Mouse (Mus musculus) stomach, embryonic 15.5 days (tissue): ENCODE data around the gene Wdr62. TPM values are rescaled to one million over a fixed set of nuclear protein-coding genes. Genes with fewer than 3 reads are reported as not detected.

Source experiments
- ATAC-seq: fragments of 200-750 bp; cut with Nextera tagmentation; 2 replicates; pipeline ENCODE4 v1.8.0; 2017; ENCODE audit warnings: low read depth, moderate number of reproducible peaks, moderate TSS enrichment; ENCODE audit not compliant: insufficient read depth, low FRiP score
- H3K27ac ChIP-seq: fragments of 300-500 bp; sonication (generic); 2 replicates; pipeline ENCODE4 v1.5.1; 2015; ENCODE audit warnings: mild to moderate bottlenecking, inconsistent platforms
- H3K27me3 ChIP-seq: fragments of 300-500 bp; sonication (generic); replicated peaks from 2 replicates; pipeline ENCODE4 v1.6.1; 2015; ENCODE audit warnings: inconsistent platforms
- H3K36me3 ChIP-seq: fragments of 300-500 bp; sonication (generic); 2 replicates; pipeline ENCODE4 v1.6.1; 2015; ENCODE audit warnings: inconsistent platforms
- H3K4me1 ChIP-seq: fragments of 300-500 bp; sonication (generic); 2 replicates; pipeline ENCODE4 v1.6.1; 2015; ENCODE audit warnings: inconsistent platforms
- H3K4me2 ChIP-seq: fragments of 300-500 bp; sonication (generic); 2 replicates; pipeline ENCODE4 v1.6.1; 2015; ENCODE audit warnings: mild to moderate bottlenecking, inconsistent platforms
- H3K4me3 ChIP-seq: fragments of 300-500 bp; sonication (generic); replicated peaks from 2 replicates; pipeline ENCODE4 v1.5.1; 2015; ENCODE audit warnings: inconsistent platforms
- H3K9ac ChIP-seq: fragments of 300-500 bp; sonication (generic); 2 replicates; pipeline ENCODE4 v1.6.1; 2015; ENCODE audit warnings: inconsistent platforms
- H3K9me3 ChIP-seq: fragments of 300-500 bp; sonication (generic); 2 replicates; pipeline ENCODE4 v1.6.1; 2016; ENCODE audit warnings: inconsistent platforms
- WGBS: fragments of 180-500 bp; shearing (Covaris S2); methylation state at CpG from one replicate; pipeline ENCODE4 v1.1.7; 2015; 5-methylcytosine and 5-hydroxymethylcytosine counted together
- polyA plus RNA-seq: library from polyadenylated mRNA; unstranded; fragments of >200 nt; fragmentation: Nextera tagmentation; extraction: Ambion mirVana; gene quantifications from 2 replicates; pipeline ENCODE4 v1.2.1, GENCODE M21; 2015

Wdr62 gene
- polyA plus RNA-seq, 1 experiment from 2014 or later: 5.3 TPM

DNA sequence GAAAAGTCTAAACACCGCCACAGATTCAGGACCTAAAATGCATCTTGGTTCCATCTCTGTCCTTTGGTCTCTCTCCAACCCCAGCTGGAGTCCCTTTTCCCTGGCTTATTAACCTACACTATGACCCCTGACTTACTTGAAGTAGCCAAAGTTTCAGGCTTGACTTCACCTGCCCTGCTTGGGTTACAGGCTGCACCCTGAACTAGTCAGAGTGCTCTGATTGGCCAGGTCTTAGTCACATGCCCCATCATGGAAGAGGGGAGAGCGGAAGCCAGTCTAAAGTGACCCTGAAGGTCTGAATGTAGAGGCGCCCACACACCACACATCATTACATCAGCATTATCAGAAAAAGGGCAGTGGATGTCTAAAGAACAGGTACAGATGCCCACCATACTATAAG is 37.9 kb upstream of the Wdr62 start:
- ATAC-seq: no peak
- no peaks in the 10 kb centered on the region for H3K36me3 ChIP-seq
- no peak overlapping the region for H3K27ac ChIP-seq

DNA sequence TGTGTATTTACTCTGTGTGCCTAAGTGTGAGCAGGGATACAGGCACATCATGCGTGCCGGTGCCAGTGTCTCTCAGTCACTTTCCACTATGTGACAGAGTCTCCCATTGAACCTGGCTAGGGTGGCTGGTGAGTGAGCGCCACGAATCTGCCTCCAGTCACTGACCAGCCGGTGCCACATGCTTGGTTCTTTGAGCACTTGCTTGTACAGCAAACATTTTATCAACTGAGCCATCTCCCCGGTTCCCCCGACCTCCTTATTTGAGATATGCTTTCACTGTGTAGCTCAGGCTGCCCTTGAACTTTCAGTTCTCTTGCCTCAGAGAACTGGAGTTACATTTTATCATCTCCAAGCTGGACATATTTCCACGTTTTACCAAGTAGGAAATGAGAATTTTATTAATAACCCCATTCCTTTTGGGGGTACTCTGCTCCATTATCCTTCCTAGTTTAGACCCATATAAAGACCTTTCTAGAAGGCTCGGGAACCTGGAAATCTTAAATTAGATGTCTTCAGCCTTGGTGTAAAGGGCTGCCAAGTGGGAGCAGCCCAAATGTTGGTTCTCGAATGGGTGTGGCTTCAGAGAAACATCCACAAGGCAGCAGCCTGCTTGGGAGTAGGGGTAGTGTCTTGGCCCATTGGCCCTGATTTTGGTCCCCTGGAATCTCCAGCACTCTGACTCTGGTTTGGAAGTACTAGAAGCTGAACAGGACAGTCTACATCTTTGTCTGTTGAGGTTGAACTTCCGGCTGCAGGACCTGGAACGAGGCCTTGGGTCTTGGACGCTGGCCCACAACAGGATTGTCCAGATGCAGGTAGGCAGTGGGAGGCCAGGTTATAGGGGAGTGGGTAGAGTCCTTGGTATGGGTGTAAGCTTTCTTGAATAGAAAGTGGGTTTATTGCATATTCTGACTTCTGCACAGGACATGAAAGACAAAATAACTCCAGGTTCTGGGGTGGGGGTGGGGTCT is 35.6 kb upstream of the Wdr62 start:
- H3K4me3 ChIP-seq: peak overlapping the region; percentile 44
- H3K36me3 ChIP-seq: no peaks in the 10 kb centered on the region
- ATAC-seq: no peak
- H3K27me3 ChIP-seq: no peaks in the 10 kb centered on the region
- H3K9me3 ChIP-seq: no peaks in the 10 kb centered on the region
- no peak overlapping the region for H3K27ac ChIP-seq
- 0 out of 2 replicates have a peak, but pooled peaks cover 3% of the 10 kb centered on the region for H3K4me1 ChIP-seq
- 65% methylated on average over 13 of the region's 13 CpGs for WGBS
- no peak overlapping the region for H3K9ac ChIP-seq
- H3K4me2 ChIP-seq: peak overlapping the region; percentile 46

More for the DNA sequence above, 37.9 kb upstream of the Wdr62 start:
- no peak overlapping the region for H3K4me3 ChIP-seq
- H3K9ac ChIP-seq: no peak overlapping the region
- H3K9me3 ChIP-seq: no peaks in the 10 kb centered on the region
- no peaks in the 10 kb centered on the region for H3K27me3 ChIP-seq
- peaks cover 11% of the 10 kb centered on the region; the same call in 1 of the 2 replicates for H3K4me1 ChIP-seq
- WGBS: 97% methylated on average over 3 of the region's 3 CpGs
- no peak overlapping the region for H3K4me2 ChIP-seq

DNA sequence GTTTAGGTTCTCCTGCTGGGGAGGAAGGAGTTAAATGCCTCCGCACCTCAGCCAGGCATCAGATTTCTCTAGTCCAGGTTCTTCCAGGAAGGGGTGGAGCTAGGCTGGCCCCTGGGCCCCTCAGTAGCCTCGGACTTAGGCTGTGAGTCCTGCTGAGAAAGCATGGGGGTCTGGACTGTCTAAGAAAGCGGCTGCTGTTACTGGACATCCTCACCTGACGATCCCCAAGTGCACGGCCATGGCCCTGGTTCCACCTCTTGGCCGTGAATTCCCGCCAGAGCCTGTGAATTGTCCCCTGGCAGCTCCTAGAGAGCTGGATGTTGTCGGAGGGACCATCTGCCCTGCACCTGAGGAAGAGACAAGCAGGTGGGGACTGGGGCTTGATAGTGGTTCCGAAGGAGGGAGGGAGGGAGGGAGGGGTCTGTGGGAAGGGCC is 34.5 kb upstream of the Wdr62 start, which contains the start of gene Syne4:
Syne4 (plus strand) TSS at position 87 of the 435 bp plus-strand sequence.
- no peaks in the 10 kb centered on the region for H3K27me3 ChIP-seq
- 6% methylated on average over 9 of the region's 9 CpGs for WGBS
- peak within 1 kb of the TSS; percentile 46 for H3K4me2 ChIP-seq
- H3K27ac ChIP-seq: peak within 1 kb of the TSS; percentile 61
- ATAC-seq: peak; percentile 76; the same call in 1 of the 2 replicates
- no peaks in the 10 kb centered on the region for H3K36me3 ChIP-seq
- H3K9ac ChIP-seq: peak within 1 kb of the TSS; percentile 39
- no peaks in the 10 kb centered on the region for H3K9me3 ChIP-seq
- H3K4me1 ChIP-seq: 0 out of 2 replicates have a peak, but pooled peaks cover 4% of the 10 kb centered on the region
- H3K4me3 ChIP-seq: peak within 1 kb of the TSS; percentile 44

DNA sequence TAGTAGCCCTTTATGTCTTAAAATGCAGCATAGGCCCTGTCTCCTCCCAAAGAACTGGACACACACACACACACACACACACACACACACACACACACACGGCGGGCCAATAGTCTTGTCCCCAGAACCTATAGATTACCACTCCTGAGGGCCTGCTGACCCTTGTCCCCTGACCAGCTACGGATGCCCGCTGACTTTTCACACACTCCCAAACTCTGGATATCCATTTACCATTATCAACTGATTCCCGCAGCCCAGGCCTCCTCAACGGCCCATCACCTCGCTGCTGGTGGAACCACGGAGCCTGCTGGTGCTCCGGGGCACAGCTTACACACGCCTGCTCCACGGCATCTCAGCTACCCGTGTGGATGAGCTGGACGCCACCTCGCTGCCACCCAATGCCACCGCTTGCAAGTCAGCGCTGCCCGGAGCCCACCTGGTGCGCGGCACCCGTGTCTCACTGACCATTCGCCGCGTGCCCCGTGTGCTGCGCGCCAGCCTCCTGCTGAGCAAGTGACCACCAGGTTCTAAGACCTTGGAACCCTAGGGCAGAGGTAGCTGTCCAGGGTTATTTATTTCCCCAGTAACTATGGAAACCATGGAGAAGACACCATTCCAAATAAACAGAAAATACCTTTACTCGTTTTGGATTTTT is 33.6 kb upstream of the Wdr62 start:
- Histone ChIP-seq H3K36me3 (no peaks in the 10 kb centered on the region), H3K4me2 (no peak overlapping the region), H3K4me3 (no peak overlapping the region), H3K27ac (no peak overlapping the region), H3K9me3 (no peaks in the 10 kb centered on the region), H3K4me1 (peaks cover 13% of the 10 kb centered on the region; the same call in 1 of the 2 replicates), H3K9ac (no peak overlapping the region), H3K27me3 (no peaks in the 10 kb centered on the region)
- 44% methylated on average over 27 of the region's 27 CpGs for WGBS
- ATAC-seq: no peak

DNA sequence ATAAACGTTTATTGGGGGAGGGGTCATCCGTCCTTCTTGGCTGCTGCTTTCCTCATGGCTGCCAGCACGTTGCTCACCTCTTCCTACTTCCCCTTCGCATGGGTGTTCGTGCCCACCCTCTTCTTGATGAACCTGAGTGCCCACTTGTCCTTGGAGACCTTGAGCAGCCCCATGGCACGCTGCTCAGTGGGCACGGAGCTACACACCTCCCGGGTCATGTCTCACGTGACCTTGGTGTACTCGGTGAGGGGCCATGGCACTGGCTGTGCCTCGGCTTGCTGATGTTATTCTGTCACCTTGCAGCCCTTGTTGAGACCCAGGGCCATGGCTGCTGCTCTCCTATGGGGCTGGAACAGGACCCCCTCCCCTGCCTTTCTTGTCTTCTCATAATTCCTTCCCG is 29.9 kb upstream of the Wdr62 start:
- H3K27me3 ChIP-seq: no peaks in the 10 kb centered on the region
- no peaks in the 10 kb centered on the region for H3K36me3 ChIP-seq
- no peak overlapping the region for H3K9ac ChIP-seq
- no peak for ATAC-seq
- no peak overlapping the region for H3K4me3 ChIP-seq
- peaks cover 19% of the 10 kb centered on the region; the same call in 1 of the 2 replicates for H3K4me1 ChIP-seq
- H3K27ac ChIP-seq: no peak overlapping the region
- H3K9me3 ChIP-seq: no peaks in the 10 kb centered on the region
- no peak overlapping the region for H3K4me2 ChIP-seq
- 81% methylated on average over 12 of the region's 12 CpGs for WGBS

DNA sequence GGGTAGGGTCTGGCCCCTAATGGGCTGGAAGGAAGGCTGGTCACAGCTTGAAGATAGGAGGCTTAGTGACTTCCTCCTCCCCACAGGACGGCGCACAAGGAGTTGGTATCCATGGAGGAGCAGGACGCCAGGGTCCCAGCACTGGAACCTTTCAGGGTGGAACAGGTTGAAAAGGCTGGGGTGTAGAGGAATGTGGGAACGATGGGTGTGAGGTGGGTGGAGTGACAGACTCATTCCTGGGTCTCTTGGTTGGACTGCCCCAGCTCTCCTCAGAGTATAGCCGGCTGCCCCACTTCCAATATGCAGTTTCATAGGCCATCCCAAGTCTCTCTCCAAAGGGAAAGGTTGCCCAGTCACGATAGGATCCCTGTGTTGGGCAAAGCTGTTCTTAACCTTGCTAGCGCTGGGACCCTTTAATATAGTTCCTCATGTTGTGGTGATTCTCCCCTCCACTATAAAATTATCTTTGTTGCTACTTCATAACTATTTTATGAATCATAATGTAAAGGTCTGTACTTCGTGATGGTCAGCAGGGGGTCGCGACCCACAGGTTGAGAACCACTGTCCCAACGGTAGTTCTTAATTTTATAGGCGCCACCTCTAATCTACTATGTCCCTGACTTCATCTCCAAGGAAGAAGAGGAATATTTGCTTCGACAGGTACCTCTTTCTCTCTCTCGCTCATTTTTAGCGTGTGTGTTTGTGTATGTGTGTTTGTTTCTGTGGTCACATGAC is 29.3 kb upstream of the Wdr62 start:
- H3K36me3 ChIP-seq: no peaks in the 10 kb centered on the region
- H3K27me3 ChIP-seq: no peaks in the 10 kb centered on the region
- peak overlapping the region; percentile 85 for H3K4me2 ChIP-seq
- 56% methylated on average over 15 of the region's 15 CpGs for WGBS
- H3K4me3 ChIP-seq: peak overlapping the region; percentile 67
- peak overlapping the region; percentile 35 for H3K9ac ChIP-seq
- H3K27ac ChIP-seq: peak overlapping the region; percentile 36; the same call in 1 of the 2 replicates
- peaks cover 19% of the 10 kb centered on the region; the same call in 1 of the 2 replicates for H3K4me1 ChIP-seq
- H3K9me3 ChIP-seq: no peaks in the 10 kb centered on the region
- no peak for ATAC-seq

DNA sequence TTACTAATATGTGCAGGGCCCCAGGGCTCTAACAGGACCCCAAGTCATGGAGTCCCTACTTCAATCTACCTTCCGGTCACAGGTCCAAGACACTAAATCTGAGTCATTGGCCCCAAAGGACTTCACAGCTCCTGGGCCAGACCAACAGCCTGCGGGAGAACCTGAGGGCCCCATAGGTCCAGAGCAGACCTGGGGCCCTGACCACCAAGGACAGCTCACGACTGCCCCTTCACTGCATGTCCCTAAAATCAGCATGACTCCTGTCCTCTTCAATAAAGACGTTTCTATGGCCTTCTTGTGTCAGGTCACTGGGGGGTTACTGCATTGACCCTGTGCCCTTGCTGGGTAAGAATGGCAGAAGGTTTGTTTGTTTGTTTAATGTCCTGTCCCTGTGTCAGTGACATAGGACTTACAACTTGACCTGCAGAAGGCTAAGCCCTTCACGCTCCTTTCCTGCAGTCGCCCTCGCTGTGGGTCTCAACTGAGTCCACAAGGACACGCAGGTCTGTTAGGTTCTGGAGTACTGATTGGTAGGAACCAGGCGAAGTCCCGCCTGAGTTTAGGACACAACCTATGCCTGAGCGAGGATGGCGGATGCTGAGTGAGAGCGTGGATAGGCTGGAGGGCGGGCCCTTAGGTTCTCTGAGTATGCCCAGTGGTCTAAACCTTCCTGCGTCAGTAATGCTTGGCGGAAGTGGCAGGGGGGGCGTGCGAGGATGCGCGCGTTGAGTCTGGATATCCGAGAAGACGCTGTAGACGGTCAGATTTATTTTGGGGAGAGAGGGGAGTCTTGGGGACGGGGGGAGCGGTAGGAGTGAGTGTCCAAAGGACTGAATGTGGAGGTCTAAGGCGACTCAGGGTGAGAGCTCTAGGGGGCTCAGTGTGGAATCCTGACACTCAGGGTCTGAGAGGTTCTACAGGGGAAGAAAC is 28.1 kb upstream of the Wdr62 start, which contains the start of gene Alkbh6:
Alkbh6 (plus strand) TSS at position 642 of the 930 bp plus-strand sequence.
- ATAC-seq: peak; percentile 100
- WGBS: 3% methylated on average over 27 of the region's 27 CpGs

DNA sequence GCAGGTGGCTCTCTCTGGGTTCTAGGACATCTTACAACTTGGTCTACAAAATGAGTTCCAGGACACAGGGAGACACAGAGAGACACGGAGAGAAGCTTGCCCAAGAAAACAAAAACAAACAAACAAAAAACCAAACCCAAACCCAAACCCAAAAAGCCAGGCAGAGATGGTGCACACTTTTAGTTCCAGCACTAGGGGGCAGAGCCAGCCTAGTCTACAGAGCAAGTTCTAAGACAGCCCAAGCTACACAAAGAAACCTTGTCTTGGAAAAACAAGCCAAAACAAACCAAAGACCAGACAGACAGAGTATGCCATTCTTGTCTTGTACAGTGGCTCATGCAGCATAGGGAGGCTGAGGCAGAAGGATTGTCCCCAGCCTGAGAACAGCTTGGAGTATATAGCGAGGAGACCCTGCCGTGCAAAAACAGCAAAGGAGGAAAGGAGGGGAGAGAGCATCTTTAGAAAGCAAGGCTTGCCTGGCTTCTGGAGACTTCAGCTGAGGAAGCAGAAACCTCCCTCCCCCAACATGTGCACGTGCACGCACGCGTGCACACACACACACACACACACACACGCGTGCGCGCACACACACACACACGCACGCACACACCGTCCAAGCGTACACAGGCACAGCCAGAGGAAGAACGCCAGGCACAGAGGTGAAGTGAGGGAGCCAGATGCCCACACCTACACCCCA is 26.0 kb upstream of the Wdr62 start:
- H3K9ac ChIP-seq: no peak overlapping the region
- whole genome bisulfite sequencing: 87% methylated on average over 16 of the region's 16 CpGs
- H3K27me3 ChIP-seq: no peaks in the 10 kb centered on the region
- no peaks in the 10 kb centered on the region for H3K9me3 ChIP-seq
- H3K4me3 ChIP-seq: no peak overlapping the region
- no peak overlapping the region for H3K27ac ChIP-seq
- no peak overlapping the region for H3K4me2 ChIP-seq
- ATAC-seq: no peak
- H3K4me1 ChIP-seq: peaks cover 19% of the 10 kb centered on the region; the same call in 1 of the 2 replicates
- H3K36me3 ChIP-seq: peaks cover 12% of the 10 kb centered on the region

More for the DNA sequence above, 28.1 kb upstream of the Wdr62 start, which contains the start of gene Alkbh6:
- H3K36me3 ChIP-seq: peaks cover 6% of the 10 kb centered on the region
- no peaks in the 10 kb centered on the region for H3K9me3 ChIP-seq
- no peaks in the 10 kb centered on the region for H3K27me3 ChIP-seq
- H3K27ac ChIP-seq: peak within 1 kb of the TSS; percentile 64
- H3K4me1 ChIP-seq: peaks cover 19% of the 10 kb centered on the region; the same call in 1 of the 2 replicates
- peak within 1 kb of the TSS; percentile 67 for H3K4me3 ChIP-seq
- peak within 1 kb of the TSS; percentile 85 for H3K4me2 ChIP-seq
- peak within 1 kb of the TSS; percentile 35 for H3K9ac ChIP-seq

DNA sequence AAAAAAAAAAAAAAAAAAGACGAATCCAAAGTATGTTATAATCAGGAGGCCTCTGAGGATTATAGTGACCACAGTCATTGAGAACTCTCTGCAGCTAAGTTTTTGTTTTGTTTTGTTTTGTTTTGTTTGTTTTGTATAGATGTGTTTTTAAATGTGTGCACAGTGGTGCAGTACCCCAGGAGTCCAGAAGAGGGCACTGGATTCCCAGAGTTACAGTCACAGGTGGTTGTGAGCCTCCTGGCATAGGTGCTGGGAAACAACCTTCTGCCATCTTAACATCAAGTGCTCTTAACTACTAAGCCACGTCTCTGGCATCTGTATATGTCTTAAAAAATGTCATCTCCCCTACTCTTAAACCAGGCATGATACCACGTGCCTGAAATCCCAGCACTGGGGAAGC is 20.7 kb upstream of the Wdr62 start:
- Histone ChIP-seq H3K4me2 (no peak overlapping the region), H3K4me3 (no peak overlapping the region), H3K9me3 (no peaks in the 10 kb centered on the region), H3K36me3 (peaks cover 15% of the 10 kb centered on the region), H3K9ac (no peak overlapping the region), H3K27ac (no peak overlapping the region), H3K27me3 (no peaks in the 10 kb centered on the region), H3K4me1 (no peaks in the 10 kb centered on the region)
- ATAC-seq: no peak
- 46% methylated on average over 3 of the region's 3 CpGs for WGBS

DNA sequence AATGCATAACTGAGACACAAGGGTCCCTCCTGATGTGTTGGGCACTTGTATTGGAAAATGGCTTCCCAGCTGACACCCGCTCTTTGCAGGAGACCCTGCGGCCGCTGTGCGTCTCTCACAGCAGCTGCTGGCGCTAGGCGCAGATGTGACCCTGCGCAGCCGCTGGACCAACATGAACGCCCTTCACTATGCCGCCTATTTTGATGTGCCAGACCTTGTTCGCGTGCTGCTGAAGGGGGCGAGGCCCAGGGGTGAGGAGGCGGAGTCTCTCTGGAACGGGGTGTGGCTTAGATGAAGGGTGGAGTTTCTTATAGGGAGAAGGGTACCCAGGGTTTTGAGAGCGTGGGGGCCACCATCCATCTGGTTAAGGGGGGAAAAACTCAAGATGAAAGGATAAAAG is 17.0 kb upstream of the Wdr62 start:
- H3K4me1 ChIP-seq: 0 out of 2 replicates have a peak, but pooled peaks cover 7% of the 10 kb centered on the region
- WGBS: 77% methylated on average over 16 of the region's 16 CpGs
- no peaks in the 10 kb centered on the region for H3K9me3 ChIP-seq
- H3K4me2 ChIP-seq: no peak overlapping the region
- no peak overlapping the region for H3K4me3 ChIP-seq
- no peak overlapping the region for H3K9ac ChIP-seq
- peaks cover 9% of the 10 kb centered on the region; the same call in 1 of the 2 replicates for H3K36me3 ChIP-seq
- ATAC-seq: no peak
- H3K27ac ChIP-seq: no peak overlapping the region
- H3K27me3 ChIP-seq: no peaks in the 10 kb centered on the region
